Mouse (Mus musculus): ENCODE measurements around the gene Man2b2. TPM values are rescaled to one million over a fixed set of nuclear protein-coding genes. Genes with fewer than 3 reads are reported as not detected.

Gene Man2b2
- 102 and 115 TPM in 2 replicates for polyA plus RNA-seq (2012; rRNA removed)

DNA sequence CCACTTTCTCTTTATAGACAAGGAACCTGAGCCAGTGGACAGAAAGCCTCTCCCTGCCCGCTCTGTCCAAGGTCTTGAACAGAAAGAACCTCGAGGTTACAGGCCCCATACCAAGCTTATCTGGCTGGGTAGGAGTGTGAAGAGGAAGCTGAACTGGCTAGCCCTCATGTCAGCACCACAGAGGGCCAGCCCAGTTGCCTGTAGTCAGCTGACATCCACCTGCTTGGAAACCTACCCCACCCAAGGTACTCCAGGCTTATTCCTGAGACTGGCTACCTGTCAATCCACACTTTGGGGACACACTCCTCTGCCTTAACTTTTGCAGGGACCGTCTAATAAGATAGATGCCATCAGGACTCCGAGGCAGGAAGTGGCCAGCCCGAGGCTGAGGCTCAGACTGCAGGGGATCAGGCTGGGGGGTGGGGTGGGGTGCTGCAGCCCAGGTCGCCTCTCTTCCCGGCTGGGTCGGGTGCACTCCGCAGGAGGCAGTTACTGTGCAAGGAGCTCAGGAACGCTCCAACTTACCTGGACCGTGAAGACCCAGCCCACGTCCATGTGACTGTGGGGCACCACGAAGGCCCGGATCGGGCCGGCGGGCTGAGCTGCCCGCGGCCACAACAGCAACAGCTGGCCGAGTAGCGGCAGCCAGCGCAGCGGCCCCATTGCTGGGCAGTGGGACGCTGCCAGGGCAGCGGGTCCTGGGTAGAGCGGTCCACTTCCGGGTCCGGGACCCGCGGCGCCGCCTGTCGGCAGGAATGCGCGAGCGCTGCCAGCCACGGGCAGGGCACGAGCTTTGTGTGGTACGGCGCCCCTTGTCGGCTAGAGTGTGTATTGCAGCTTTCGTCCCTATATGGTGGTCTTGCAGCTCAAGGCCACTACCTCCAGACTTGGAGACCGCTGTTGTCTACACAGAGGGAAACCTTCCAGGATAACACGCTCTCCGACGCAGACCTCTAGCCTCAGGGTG is at the start of gene Man2b2:
TSS of gene Man2b2 (minus strand) at position 741 of the 967 bp plus-strand sequence.

GRCm38 (mm10) chr5:36868266-36869090 is 38.0 kb upstream of the Man2b2 start, which contains the start of gene Ppp2r2c:
Gene Ppp2r2c, plus strand, starts transcription at chr5:36868513.

DNA sequence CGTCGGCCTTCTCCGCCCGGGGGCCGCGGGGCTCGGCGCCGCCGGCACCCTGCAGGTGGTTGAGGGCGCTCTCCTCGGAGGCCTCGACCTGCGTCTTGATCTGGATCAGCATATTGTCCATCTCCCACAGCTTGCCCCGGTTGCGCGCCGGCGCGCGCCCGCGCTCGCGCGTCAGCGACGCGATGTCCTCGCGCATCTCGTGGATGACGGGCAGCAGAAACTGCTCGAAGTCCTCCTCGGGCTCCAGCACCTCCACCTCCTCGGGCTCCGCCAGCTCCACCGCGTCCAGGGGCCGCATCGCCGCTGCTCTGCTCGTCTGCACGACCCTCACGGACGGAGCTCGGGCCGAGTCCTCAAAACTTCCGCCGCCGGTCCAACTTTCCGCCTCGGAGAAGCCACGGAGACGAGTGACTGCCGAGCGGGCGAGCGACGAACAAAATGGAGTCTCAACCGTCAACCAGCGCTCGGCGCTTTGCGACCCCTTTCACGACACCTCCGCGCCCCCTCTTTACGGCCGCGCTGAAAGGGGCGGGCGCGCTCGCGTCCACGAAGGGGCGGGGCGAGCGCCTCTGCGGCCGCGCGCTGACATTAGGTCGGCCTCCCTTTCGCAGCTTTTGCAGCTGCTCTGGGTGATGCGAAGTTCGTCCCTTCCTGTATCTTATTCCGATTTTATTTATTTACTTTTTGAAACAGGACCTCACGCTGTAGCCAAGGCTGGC is 34.0 kb downstream of the Man2b2 start, which contains the start of gene Mrfap1:
TSS of gene Mrfap1 (minus strand) at position 477 of the 719 bp plus-strand sequence.

Other genes with a start within 250 kb of the Man2b2 start
- gene Tbc1d14, start 237.4 kb downstream of the Man2b2 start, polyA plus RNA-seq (2012; rRNA removed): 15.1 and 17.8 TPM in 2 replicates
- 11.8 and 14.9 TPM in 2 replicates for gene D5Ertd579e, start 134.6 kb downstream of the Man2b2 start, polyA plus RNA-seq (2012; rRNA removed)
- 29.2 and 37.3 TPM in 2 replicates for gene Bloc1s4, start 82.0 kb downstream of the Man2b2 start, polyA plus RNA-seq (2012; rRNA removed)
- 123 and 160 TPM in 2 replicates for gene Mrfap1, start 33.9 kb downstream of the Man2b2 start, polyA plus RNA-seq (2012; rRNA removed)
- 1.9 TPM in 2 replicates for gene Ppp2r2c, start 37.9 kb upstream of the Man2b2 start, polyA plus RNA-seq (2012; rRNA removed)
- gene Wfs1, start 158.6 kb upstream of the Man2b2 start, polyA plus RNA-seq (2012; rRNA removed): 18.5 and 18.6 TPM in 2 replicates

Data from colon, adult 2 months (tissue).